Mouse (Mus musculus) G1E (cell line): ENCODE results near the gene Aoc1.

Experiments
- CTCF ChIP-seq: IDR thresholded peaks from 2 replicates; pipeline ENCODE4 v1.5.1; 2012; ENCODE audit warnings: low read depth, low read length, inconsistent platforms, mixed read lengths
- GATA1 ChIP-seq: IDR thresholded peaks from 2 replicates; pipeline ENCODE4 v1.6.1; 2012; ENCODE audit warnings: borderline replicate concordance, low read length, inconsistent platforms, mixed read lengths
- GATA2 ChIP-seq: IDR thresholded peaks from 2 replicates; pipeline ENCODE4 v1.6.1; 2012; ENCODE audit warnings: low read depth, low read length, inconsistent platforms, borderline replicate concordance
- TAL1 ChIP-seq: conservative IDR thresholded peaks from 2 replicates; pipeline ENCODE4 v1.6.1; 2012; ENCODE audit warnings: low read depth, low read length, inconsistent platforms, mixed read lengths

- TF ChIP-seq CTCF (no peak), TAL1 (no peak), GATA1 (no peak), GATA2 (no peak)
These were observed 56.9 kb downstream of the Aoc1 start, which contains the start of gene 1600015I10Rik for GRCm38 (mm10) chr6:48929595-48929994.
